Mouse (Mus musculus): ENCODE results near the gene Kcnk1.

The Kcnk1 gene

GRCm38 (mm10) chr8:125995101-125995986 is at the start of gene Kcnk1:
Gene Kcnk1 (plus strand): TSS chr8:125995170.
- peak; percentile 78 to 81 for DNase-seq (ENCODE audit: low spot score in 2 of 2)

GRCm38 (mm10) chr8:125948696-125949308 is 46.2 kb upstream of the Kcnk1 start:
- no peak for DNase-seq (ENCODE audit: low spot score in 2 of 2)

- DNase-seq (ENCODE audit: low spot score in 2 of 2) = peak; percentile 93 to 94
Measured at GRCm38 (mm10) chr8:125950007-125950940, 44.7 kb upstream of the Kcnk1 start.

- peak in 1 of 2 experiments; percentile 76 for DNase-seq (ENCODE audit: low spot score in 2 of 2)
Measured at GRCm38 (mm10) chr8:125955671-125956070, 39.3 kb upstream of the Kcnk1 start.

- no peak for DNase-seq (ENCODE audit: low spot score in 2 of 2)
Measured at GRCm38 (mm10) chr8:125956796-125957195, 38.2 kb upstream of the Kcnk1 start.

GRCm38 (mm10) chr8:125957226-125957993 is 37.6 kb upstream of the Kcnk1 start:
- no peak for DNase-seq (ENCODE audit: low spot score in 2 of 2)

- DNase-seq (ENCODE audit: low spot score in 2 of 2) = no peak
Measured at GRCm38 (mm10) chr8:125957994-125958368, 37.0 kb upstream of the Kcnk1 start.

- peak; percentile 57 to 84 for DNase-seq (ENCODE audit: low spot score in 2 of 2)
Measured at GRCm38 (mm10) chr8:125959363-125959771, 35.6 kb upstream of the Kcnk1 start.

GRCm38 (mm10) chr8:125960037-125960436 is 34.9 kb upstream of the Kcnk1 start:
- DNase-seq (ENCODE audit: low spot score in 2 of 2) = no peak

- DNase-seq (ENCODE audit: low spot score in 2 of 2) = no peak
Measured at GRCm38 (mm10) chr8:125961790-125962189, 33.2 kb upstream of the Kcnk1 start.

- DNase-seq (ENCODE audit: low spot score in 2 of 2) = peak in 1 of 2 experiments; percentile 30
Measured at GRCm38 (mm10) chr8:125963807-125964211, 31.2 kb upstream of the Kcnk1 start.

- DNase-seq (ENCODE audit: low spot score in 2 of 2) = peak; percentile 32 to 58
Measured at GRCm38 (mm10) chr8:125971336-125971735, 23.6 kb upstream of the Kcnk1 start.

GRCm38 (mm10) chr8:125975981-125976380 is 19.0 kb upstream of the Kcnk1 start:
- no peak for DNase-seq (ENCODE audit: low spot score in 2 of 2)

GRCm38 (mm10) chr8:125980826-125981225 is 14.1 kb upstream of the Kcnk1 start:
- no peak for DNase-seq (ENCODE audit: low spot score in 2 of 2)

GRCm38 (mm10) chr8:125983515-125983914 is 11.5 kb upstream of the Kcnk1 start:
- no peak for DNase-seq (ENCODE audit: low spot score in 2 of 2)

GRCm38 (mm10) chr8:125984140-125984539 is 10.8 kb upstream of the Kcnk1 start:
- no peak for DNase-seq (ENCODE audit: low spot score in 2 of 2)

GRCm38 (mm10) chr8:125985364-125985763 is 9.6 kb upstream of the Kcnk1 start:
- peak in 1 of 2 experiments; percentile 54 for DNase-seq (ENCODE audit: low spot score in 2 of 2)

GRCm38 (mm10) chr8:125986999-125987589 is 7.9 kb upstream of the Kcnk1 start:
- no peak for DNase-seq (ENCODE audit: low spot score in 2 of 2)

- no peak for DNase-seq (ENCODE audit: low spot score in 2 of 2)
Measured at GRCm38 (mm10) chr8:125987996-125988395, 7.0 kb upstream of the Kcnk1 start.

GRCm38 (mm10) chr8:125993636-125994035 is 1.3 kb upstream of the Kcnk1 start:
- no peak for DNase-seq (ENCODE audit: low spot score in 2 of 2)
